Mouse (Mus musculus) thymus, adult 18-20 months (tissue): ENCODE measurements around the gene 1600014C23Rik.

Source experiments
- DNase-seq, 2 experiments: peaks; one replicate each; pipeline ENCODE4 v3.0.0; 2022; ENCODE audit warnings: mixed read lengths in 2 of 2

The 1600014C23Rik gene

DNA sequence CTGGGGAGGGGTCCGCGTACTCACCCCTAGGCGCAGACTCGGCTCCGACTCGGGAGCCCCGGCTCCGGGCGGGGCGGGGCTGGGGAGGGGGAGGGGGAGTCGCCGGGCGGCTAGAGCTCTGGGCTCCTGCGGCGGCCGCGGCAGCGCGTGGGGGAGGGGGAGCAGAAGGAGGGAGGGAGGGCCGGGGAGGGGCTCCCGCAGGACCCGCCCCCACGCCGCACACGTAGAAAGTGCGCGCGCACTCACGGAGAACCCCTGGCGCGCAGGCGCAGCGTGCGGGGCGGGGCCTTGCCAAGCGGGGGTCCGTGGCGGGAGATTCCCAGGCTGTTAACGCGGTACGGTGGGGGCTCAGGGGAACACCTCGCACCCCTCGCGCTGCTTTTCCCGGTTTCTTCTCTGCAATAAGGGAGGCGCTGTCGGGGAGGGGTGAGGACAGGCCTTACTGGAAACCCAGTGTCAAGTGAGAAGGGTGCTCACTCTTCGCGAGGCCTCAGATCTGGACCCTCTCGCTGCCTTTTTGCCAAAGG, 47.5 kb downstream of the 1600014C23Rik start, which contains the start of gene Mrpl14:
Gene Mrpl14 (plus strand): TSS at position 230 of the 527 bp plus-strand sequence.
- DNase-seq, result peak; percentile 82 to 85

DNA sequence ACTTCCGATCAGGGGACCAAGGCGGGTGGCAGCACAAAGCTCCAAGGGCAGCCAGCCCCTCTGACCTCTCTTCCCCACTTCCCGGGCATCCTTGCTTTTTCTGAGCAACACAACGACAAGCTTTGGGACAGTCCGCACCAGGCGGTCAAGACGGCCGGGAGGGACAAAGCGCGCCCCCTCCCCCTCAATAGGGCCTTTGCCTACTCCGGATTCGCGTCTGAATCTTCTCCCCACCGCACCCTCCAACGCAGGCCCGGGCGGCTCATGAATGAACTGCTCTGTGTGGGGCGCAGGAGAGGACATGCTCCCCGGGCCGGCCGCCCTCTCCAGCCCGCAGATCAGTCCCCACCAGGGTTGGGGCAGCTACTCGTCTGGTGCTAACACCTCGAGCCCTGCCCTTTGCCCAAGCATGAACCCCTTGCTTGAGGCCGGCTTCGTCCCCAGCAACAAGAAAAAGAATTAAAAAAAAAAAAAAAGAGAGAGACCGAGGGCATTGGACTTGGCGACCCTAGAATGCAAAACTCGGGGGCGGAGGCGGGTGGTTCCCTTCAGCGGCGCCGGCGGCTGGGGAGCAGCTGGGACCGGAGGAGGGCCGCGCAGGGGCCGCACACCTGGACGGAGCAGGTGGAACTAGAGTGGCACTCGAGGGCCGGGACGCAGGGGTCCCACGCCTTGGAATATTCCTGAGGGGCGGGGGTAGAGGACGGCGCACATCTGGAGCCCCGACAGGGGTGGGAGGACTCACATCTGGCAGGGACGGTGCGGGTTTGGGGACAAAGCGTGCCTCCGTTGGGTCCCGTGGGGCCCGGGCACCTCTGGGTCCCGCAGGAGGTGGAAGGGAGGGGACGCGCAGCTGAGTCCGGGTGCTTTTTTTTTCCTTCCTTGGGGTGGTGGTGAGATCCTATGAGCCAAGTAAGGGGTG, 48.2 kb downstream of the 1600014C23Rik start:
- peak; percentile 32 to 45 for DNase-seq

DNA sequence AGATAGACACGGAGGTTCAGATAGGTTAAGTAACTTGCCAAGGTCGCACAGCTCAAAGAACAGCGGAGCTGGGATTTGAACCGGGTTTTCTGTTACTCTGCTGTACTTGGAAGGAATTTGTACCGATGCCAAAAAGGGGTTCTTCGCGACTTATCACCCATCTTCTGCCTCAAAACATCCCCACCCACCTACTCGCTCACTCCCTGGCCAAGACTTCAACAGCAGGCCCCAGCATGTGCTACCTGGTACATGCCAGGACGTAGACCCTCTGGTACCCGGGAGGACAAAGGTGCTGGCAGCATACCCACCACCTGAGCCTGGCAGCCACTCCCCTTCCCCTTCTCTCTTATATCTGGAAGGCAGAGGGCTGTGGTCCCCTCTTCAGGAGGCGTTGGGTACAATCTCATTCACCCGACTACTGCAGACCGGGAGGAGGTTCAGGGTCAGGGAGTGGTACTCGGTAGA, 48.9 kb downstream of the 1600014C23Rik start:
- no peak for DNase-seq
